Mouse (Mus musculus) lung, embryonic 14.5 days (tissue): ENCODE measurements around the gene Ywhae. TPM values are rescaled to one million over a fixed set of nuclear protein-coding genes. Genes with fewer than 3 reads are reported as not detected.
A peak's percentile ranks its signal among the peaks of the same experiment; 100 is the strongest.

ENCODE experiments used
- ATAC-seq: fragments of 200-750 bp; cut with Nextera tagmentation; 2 replicates; pipeline ENCODE4 v1.8.0; 2017; ENCODE audit warnings: mild to moderate bottlenecking, moderate TSS enrichment, moderate library complexity; ENCODE audit not compliant: insufficient read depth
- DNase-seq: peaks from one replicate; pipeline ENCODE4 v3.0.0-alpha.2; 2015
- H3K27ac ChIP-seq: fragments of 300-500 bp; sonication (generic); 2 replicates; pipeline ENCODE4 v1.5.1; 2014; ENCODE audit warnings: low read depth, mild to moderate bottlenecking, moderate library complexity
- H3K27me3 ChIP-seq: fragments of 300-500 bp; sonication (generic); 2 replicates; pipeline ENCODE4 v1.6.1; 2014; ENCODE audit warnings: low read length, control low read depth; ENCODE audit not compliant: insufficient read depth
- H3K36me3 ChIP-seq: fragments of 300-500 bp; sonication (generic); 2 replicates; pipeline ENCODE4 v1.6.1; 2014; ENCODE audit warnings: control low read depth; ENCODE audit not compliant: insufficient read depth
- H3K4me1 ChIP-seq: fragments of 300-500 bp; sonication (generic); 2 replicates; pipeline ENCODE4 v1.6.1; 2014; ENCODE audit warnings: antibody characterized with exemption, control low read depth; ENCODE audit not compliant: insufficient read depth
- H3K4me2 ChIP-seq: fragments of 300-500 bp; sonication (generic); 2 replicates; pipeline ENCODE4 v1.6.1; 2014; ENCODE audit warnings: mild to moderate bottlenecking
- H3K4me3 ChIP-seq: fragments of 300-500 bp; sonication (generic); 2 replicates; pipeline ENCODE4 v1.5.1; 2014; ENCODE audit warnings: low read depth, low read length
- H3K9ac ChIP-seq: fragments of 300-500 bp; sonication (generic); 2 replicates; pipeline ENCODE4 v1.6.1; 2014
- H3K9me3 ChIP-seq: fragments of 300-500 bp; sonication (generic); 2 replicates; pipeline ENCODE4 v1.6.1; 2016; ENCODE audit warnings: low read depth, low read length, control low read depth
- CTCF ChIP-seq: IDR thresholded peaks from 2 replicates; pipeline ENCODE4 v1.5.1; 2016; ENCODE audit warnings: antibody characterized with exemption, low read depth
- WGBS: fragments of 180-500 bp; shearing (Covaris S2); extraction: QIAGEN DNeasy Blood & Tissue Kit; methylation state at CpG from one replicate; pipeline ENCODE4 v1.1.7; 2014; 5-methylcytosine and 5-hydroxymethylcytosine counted together
- polyA plus RNA-seq: library from polyadenylated mRNA; unstranded; fragments of >200 nt; fragmentation: Nextera tagmentation; extraction: Ambion mirVana; gene quantifications from 2 replicates; pipeline ENCODE4 v1.2.1, GENCODE M21; 2014

Gene Ywhae
- polyA plus RNA-seq, 1 experiment from 2014 or later = 1,066 TPM

- Histone ChIP-seq H3K9me3 (no peaks in the 10 kb centered on the region), H3K4me1 (peaks cover 20% of the 10 kb centered on the region)
Observed at GRCm38 (mm10) chr11:75737806-75738476, 5.3 kb downstream of the Ywhae start.

GRCm38 (mm10) chr11:75738477-75738821 lies 5.8 kb downstream of the Ywhae start:
- DNase-seq = no peak
- Histone ChIP-seq H3K4me3 (no peak overlapping the region), H3K9me3 (no peaks in the 10 kb centered on the region), H3K4me1 (peaks cover 20% of the 10 kb centered on the region), H3K27ac (no peak overlapping the region), H3K9ac (no peak overlapping the region), H3K36me3 (peaks cover 56% of the 10 kb centered on the region), H3K27me3 (no peaks in the 10 kb centered on the region), H3K4me2 (no peak overlapping the region)
- ATAC-seq = no peak
- WGBS = 94% methylated on average over 7 of the region's 7 CpGs
- no peak for TF ChIP-seq CTCF

More at GRCm38 (mm10) chr11:75737806-75738476, 5.3 kb downstream of the Ywhae start:
- no peak for TF ChIP-seq CTCF
- no peak for ATAC-seq
- no peak overlapping the region for H3K27ac ChIP-seq
- no peak overlapping the region for H3K9ac ChIP-seq
- no peak overlapping the region for H3K4me3 ChIP-seq
- DNase-seq = no peak
- H3K4me2 ChIP-seq = no peak overlapping the region
- no peaks in the 10 kb centered on the region for H3K27me3 ChIP-seq
- H3K36me3 ChIP-seq = peaks cover 53% of the 10 kb centered on the region
- 67% methylated on average over 2 of the region's 2 CpGs for whole genome bisulfite sequencing

- H3K4me1 ChIP-seq = peaks cover 13% of the 10 kb centered on the region
- H3K4me2 ChIP-seq = no peak overlapping the region
- no peak overlapping the region for H3K4me3 ChIP-seq
- H3K36me3 ChIP-seq = peaks cover 53% of the 10 kb centered on the region
- TF ChIP-seq CTCF = no peak
- H3K9ac ChIP-seq = no peak overlapping the region
- 49% methylated on average over 3 of the region's 3 CpGs for WGBS
- no peaks in the 10 kb centered on the region for H3K9me3 ChIP-seq
- no peaks in the 10 kb centered on the region for H3K27me3 ChIP-seq
- no peak for ATAC-seq
- H3K27ac ChIP-seq = no peak overlapping the region
- peak; percentile 67 for DNase-seq
Observed at GRCm38 (mm10) chr11:75740204-75740603, 7.5 kb downstream of the Ywhae start.

- Histone ChIP-seq H3K27ac (no peak overlapping the region), H3K9me3 (no peaks in the 10 kb centered on the region), H3K36me3 (peaks cover 50% of the 10 kb centered on the region), H3K4me2 (0 out of 2 replicates have a peak overlapping the region, but pooled peaks have one; percentile 2), H3K4me1 (peaks cover 7% of the 10 kb centered on the region; the same call in 1 of the 2 replicates), H3K9ac (no peak overlapping the region), H3K27me3 (no peaks in the 10 kb centered on the region), H3K4me3 (no peak overlapping the region)
- ATAC-seq (no peak), DNase-seq (no peak)
- WGBS = 60% methylated on average over 3 of the region's 3 CpGs
- no peak for TF ChIP-seq CTCF
Observed at GRCm38 (mm10) chr11:75741615-75742014, 8.9 kb downstream of the Ywhae start.

GRCm38 (mm10) chr11:75744761-75745160 lies 12.1 kb downstream of the Ywhae start:
- TF ChIP-seq CTCF = no peak
- Histone ChIP-seq H3K4me3 (no peak overlapping the region), H3K27me3 (no peaks in the 10 kb centered on the region), H3K4me2 (no peak overlapping the region), H3K4me1 (0 out of 2 replicates have a peak, but pooled peaks cover 3% of the 10 kb centered on the region), H3K36me3 (peaks cover 41% of the 10 kb centered on the region), H3K27ac (no peak overlapping the region), H3K9ac (no peak overlapping the region), H3K9me3 (no peaks in the 10 kb centered on the region)
- DNase-seq (no peak), ATAC-seq (no peak)
- 80% methylated on average over 3 of the region's 3 CpGs for WGBS

- no peaks in the 10 kb centered on the region for H3K9me3 ChIP-seq
- peaks cover 45% of the 10 kb centered on the region for H3K36me3 ChIP-seq
- H3K4me1 ChIP-seq = 0 out of 2 replicates have a peak, but pooled peaks cover 3% of the 10 kb centered on the region
- no peak overlapping the region for H3K9ac ChIP-seq
- no peak overlapping the region for H3K27ac ChIP-seq
- H3K27me3 ChIP-seq = no peaks in the 10 kb centered on the region
- WGBS = 67% methylated on average over 1 of the region's 1 CpGs
- H3K4me2 ChIP-seq = no peak overlapping the region
- no peak for TF ChIP-seq CTCF
- ATAC-seq = no peak
- no peak for DNase-seq
- no peak overlapping the region for H3K4me3 ChIP-seq
Observed at GRCm38 (mm10) chr11:75750537-75750936, 17.9 kb downstream of the Ywhae start.

GRCm38 (mm10) chr11:75751082-75751481 lies 18.4 kb downstream of the Ywhae start:
- WGBS = 71% methylated on average over 4 of the region's 4 CpGs
- H3K4me2 ChIP-seq = no peak overlapping the region
- H3K27me3 ChIP-seq = no peaks in the 10 kb centered on the region
- DNase-seq (no peak), ATAC-seq (no peak)
- no peak overlapping the region for H3K9ac ChIP-seq
- H3K4me1 ChIP-seq = 0 out of 2 replicates have a peak, but pooled peaks cover 1% of the 10 kb centered on the region
- H3K9me3 ChIP-seq = no peaks in the 10 kb centered on the region
- H3K4me3 ChIP-seq = no peak overlapping the region
- H3K27ac ChIP-seq = no peak overlapping the region
- H3K36me3 ChIP-seq = peaks cover 50% of the 10 kb centered on the region
- peak; percentile 34; the same call in 1 of the 2 replicates for TF ChIP-seq CTCF
